Mouse (Mus musculus) ES-E14 (cell line): Measurements from ENCODE around the gene Brms1. TPM values are rescaled to one million over a fixed set of nuclear protein-coding genes. Genes with fewer than 3 reads are reported as not detected.
A peak's percentile ranks its signal among the peaks of the same experiment; 100 is the strongest.

Experiments used
- DNase-seq: peaks from one replicate; pipeline ENCODE4 v3.0.0-alpha.2; 2013; ENCODE audit warnings: low read depth, low spot score
- H3K27ac ChIP-seq: 2 replicates; pipeline ENCODE4 v1.5.1; 2012; ENCODE audit warnings: low read depth, mild to moderate bottlenecking, low read length, moderate library complexity, mixed read lengths; ENCODE audit not compliant: poor library complexity, insufficient read depth, severe bottlenecking
- H3K36me3 ChIP-seq: 2 replicates; pipeline ENCODE4 v1.6.1; 2012; ENCODE audit warnings: mild to moderate bottlenecking, low read length, moderate library complexity, mixed read lengths; ENCODE audit not compliant: control insufficient read depth, poor library complexity, insufficient read depth, severe bottlenecking
- H3K4me1 ChIP-seq, 2 experiments: fragments of 150-350 bp in 1 of 2; sonication (generic) in 1 of 2; 2 replicates each; pipeline ENCODE4 v1.6.1; 2012; ENCODE audit warnings: low read length in 2 of 2, mild to moderate bottlenecking in 1 of 2, mixed read lengths in 1 of 2; ENCODE audit not compliant: control insufficient read depth in 2 of 2, insufficient read depth in 2 of 2, poor library complexity in 1 of 2
- H3K4me3 ChIP-seq, 2 experiments: fragments of 150-350 bp in 1 of 2; sonication (generic) in 1 of 2; 2 replicates each; pipeline ENCODE4 v1.5.1; 2012; ENCODE audit warnings: low read length in 2 of 2, low read depth in 1 of 2, mild to moderate bottlenecking in 1 of 2, mixed read lengths in 1 of 2; ENCODE audit not compliant: insufficient read depth in 1 of 2, poor library complexity in 1 of 2, severe bottlenecking in 1 of 2
- H3K9ac ChIP-seq: 2 replicates; pipeline ENCODE4 v1.6.1; 2012; ENCODE audit warnings: low read depth, mild to moderate bottlenecking, low read length, mixed read lengths; ENCODE audit not compliant: poor library complexity, insufficient read depth, severe bottlenecking
- H3K9me3 ChIP-seq: fragments of 150-350 bp; sonication (generic); 2 replicates; pipeline ENCODE4 v1.6.1; 2012; ENCODE audit warnings: low read depth, mild to moderate bottlenecking, low read length; ENCODE audit not compliant: control insufficient read depth, insufficient read depth
- CHD2 ChIP-seq: IDR thresholded peaks from 2 replicates; pipeline ENCODE4 v1.6.1; 2014; ENCODE audit warnings: mild to moderate bottlenecking, low read depth, low read length, inconsistent platforms
- HCFC1 ChIP-seq: IDR thresholded peaks from 2 replicates; pipeline ENCODE4 v1.6.1; 2012; ENCODE audit warnings: low read length, inconsistent platforms, borderline replicate concordance; ENCODE audit not compliant: insufficient read depth
- MAFK ChIP-seq: IDR thresholded peaks from 2 replicates; pipeline ENCODE4 v1.6.1; 2014; ENCODE audit warnings: mild to moderate bottlenecking, low read depth, low read length, inconsistent platforms; ENCODE audit not compliant: insufficient read depth
- ZC3H11A ChIP-seq: IDR thresholded peaks from 2 replicates; pipeline ENCODE4 v1.6.1; 2012; ENCODE audit warnings: low read depth, mild to moderate bottlenecking, inconsistent platforms, low read length, borderline replicate concordance
- ZNF384 ChIP-seq: IDR thresholded peaks from 2 replicates; pipeline ENCODE4 v1.6.1; 2012; ENCODE audit warnings: low read depth, low read length, inconsistent platforms
- in situ Hi-C, 2 experiments: fragments of 600-800 bp; cut with MboI; formaldehyde crosslinking; loops; one replicate each; pipeline ENCODE4 v1.15.1; 2025; ENCODE audit warnings: low sequenced_read_pairs in 2 of 2, inconsistent platforms in 1 of 2; ENCODE audit not compliant: unreplicated experiment in 2 of 2
- total RNA-seq: library from RNA; depleted of rRNA; stranded (reverse); fragments of 300-350 nt; gene quantifications from 2 replicates; pipeline ENCODE4 v1.2.3, GENCODE M21; 2012

Brms1 gene
- total RNA-seq, 1 experiment: 24.1 TPM

DNA sequence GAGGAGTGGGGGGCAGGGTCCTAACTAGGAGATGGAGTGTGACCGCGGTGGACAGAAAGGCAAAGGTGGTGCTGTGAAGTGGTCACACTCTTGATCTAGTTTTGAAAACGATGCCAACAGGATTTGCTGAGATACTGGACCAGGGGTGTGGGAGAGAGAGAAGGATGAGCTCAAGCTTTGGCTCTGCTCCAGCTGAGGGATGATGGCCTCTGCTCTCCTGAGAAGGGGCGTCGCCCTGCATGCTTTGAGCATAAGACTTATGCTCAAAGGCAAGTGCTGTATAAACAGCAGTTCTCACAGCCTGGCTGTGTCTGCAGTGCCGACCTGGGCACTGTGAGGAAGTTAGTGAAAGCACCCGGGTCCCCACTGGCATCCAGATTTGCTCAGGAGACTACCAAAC lies 23.9 kb downstream of the Brms1 start:
- Histone ChIP-seq H3K4me1 (peaks cover 7 to 37% of the 10 kb centered on the region in 2 experiments; a peak in 3 of 4 replicates), H3K4me3 (no peak overlapping the region), H3K36me3 (no peaks in the 10 kb centered on the region), H3K9ac (no peak overlapping the region), H3K27ac (no peak overlapping the region), H3K9me3 (no peaks in the 10 kb centered on the region)
- TF ChIP-seq MAFK (no peak), CHD2 (no peak), ZC3H11A (no peak), HCFC1 (no peak), ZNF384 (no peak)
- in situ Hi-C loops: no loop called here
- no peak for DNase-seq

- in situ Hi-C loops: no loop called here
- no peaks in the 10 kb centered on the region for H3K36me3 ChIP-seq
- peak overlapping the region in 1 of 2 experiments; percentile 18; a peak in 2 of 4 replicates for H3K4me3 ChIP-seq
- H3K9me3 ChIP-seq: no peaks in the 10 kb centered on the region
- DNase-seq: no peak
- no peak for TF ChIP-seq HCFC1
- TF ChIP-seq MAFK: no peak
- no peak for TF ChIP-seq ZNF384
- TF ChIP-seq ZC3H11A: no peak
- no peak for TF ChIP-seq CHD2
- H3K4me1 ChIP-seq: peaks cover 0 to 27% of the 10 kb centered on the region in 2 experiments; a peak in 2 of 4 replicates
- no peak overlapping the region for H3K9ac ChIP-seq
- H3K27ac ChIP-seq: no peak overlapping the region
Observed at GRCm38 (mm10) chr19:5067040-5067799, 26.1 kb downstream of the Brms1 start.

DNA sequence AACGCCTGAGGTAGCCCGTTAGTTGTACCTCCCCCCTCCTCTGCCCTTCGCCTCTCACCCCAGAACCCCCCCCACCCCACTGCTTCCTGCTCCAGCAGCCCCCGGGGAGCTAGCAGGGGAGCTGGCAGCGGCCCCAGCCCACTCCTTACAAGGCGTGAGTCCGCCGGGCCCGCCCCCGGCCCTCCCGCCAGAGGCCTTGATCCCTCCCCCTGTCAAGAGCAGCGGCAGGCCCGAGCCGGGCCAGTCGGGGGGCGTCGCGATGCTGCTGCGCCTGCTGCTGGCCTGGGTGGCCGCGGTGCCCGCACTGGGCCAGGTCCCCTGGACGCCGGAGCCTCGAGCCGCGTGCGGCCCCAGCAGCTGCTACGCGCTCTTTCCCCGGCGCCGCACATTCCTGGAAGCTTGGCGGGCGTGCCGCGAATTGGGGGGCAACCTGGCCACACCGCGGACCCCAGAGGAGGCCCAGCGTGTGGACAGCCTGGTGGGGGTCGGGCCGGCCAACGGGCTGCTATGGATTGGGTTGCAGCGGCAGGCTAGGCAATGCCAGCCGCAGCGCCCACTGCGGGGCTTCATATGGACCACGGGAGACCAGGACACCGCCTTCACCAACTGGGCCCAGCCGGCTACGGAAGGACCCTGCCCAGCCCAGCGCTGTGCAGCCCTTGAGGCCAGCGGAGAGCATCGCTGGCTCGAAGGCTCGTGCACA lies 26.9 kb downstream of the Brms1 start, which contains the start of gene Cd248:
Gene Cd248, plus strand, starts transcription at position 212 of the 703 bp plus-strand sequence.
- H3K9ac ChIP-seq: peak within 1 kb of the TSS; percentile 38
- in situ Hi-C loops: no loop called here
- H3K9me3 ChIP-seq: no peaks in the 10 kb centered on the region
- no peak within 1 kb of the TSS for H3K27ac ChIP-seq
- TF ChIP-seq CHD2 (no peak), ZNF384 (no peak), MAFK (no peak), HCFC1 (no peak), ZC3H11A (no peak)
- H3K36me3 ChIP-seq: no peaks in the 10 kb centered on the region
- no peak for DNase-seq
- peak within 1 kb of the TSS; percentile 60 to 61 for H3K4me3 ChIP-seq
- H3K4me1 ChIP-seq: peaks cover 4 to 25% of the 10 kb centered on the region in 2 experiments; a peak in 3 of 4 replicates

- in situ Hi-C loops: no loop called here
- Histone ChIP-seq H3K36me3 (no peaks in the 10 kb centered on the region), H3K9me3 (no peaks in the 10 kb centered on the region), H3K4me3 (peak overlapping the region; percentile 60 to 61; a peak in 3 of 4 replicates), H3K4me1 (peaks cover 7 to 25% of the 10 kb centered on the region in 2 experiments; a peak in 3 of 4 replicates), H3K27ac (no peak overlapping the region), H3K9ac (peak overlapping the region; percentile 38; the same call in 1 of the 2 replicates)
- no peak for DNase-seq
- TF ChIP-seq HCFC1 (no peak), MAFK (no peak), CHD2 (no peak), ZC3H11A (no peak), ZNF384 (no peak)
Observed at GRCm38 (mm10) chr19:5068570-5069234, 27.5 kb downstream of the Brms1 start.

DNA sequence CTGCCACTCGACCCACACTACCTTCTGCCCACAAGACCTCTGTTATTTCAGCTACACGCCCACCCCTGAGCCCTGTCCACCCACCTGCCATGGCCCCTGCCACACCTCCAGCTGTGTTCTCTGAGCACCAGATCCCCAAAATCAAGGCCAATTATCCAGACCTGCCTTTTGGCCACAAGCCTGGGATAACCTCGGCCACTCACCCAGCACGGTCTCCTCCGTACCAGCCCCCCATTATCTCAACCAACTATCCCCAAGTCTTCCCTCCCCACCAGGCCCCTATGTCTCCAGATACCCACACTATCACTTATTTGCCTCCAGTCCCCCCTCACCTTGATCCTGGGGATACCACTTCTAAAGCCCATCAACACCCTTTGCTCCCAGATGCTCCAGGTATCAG lies 28.3 kb downstream of the Brms1 start:
- TF ChIP-seq MAFK (no peak), ZC3H11A (no peak), HCFC1 (no peak)
- in situ Hi-C loops: no loop called here
- Histone ChIP-seq H3K27ac (no peak overlapping the region), H3K4me3 (no peak overlapping the region), H3K9ac (no peak overlapping the region), H3K36me3 (no peaks in the 10 kb centered on the region), H3K9me3 (no peaks in the 10 kb centered on the region), H3K4me1 (peaks cover 7 to 25% of the 10 kb centered on the region in 2 experiments; a peak in 3 of 4 replicates)
- DNase-seq: no peak
